Mouse (Mus musculus): ENCODE results near the gene Rab3gap1. TPM values are rescaled to one million over a fixed set of nuclear protein-coding genes. Genes with fewer than 3 reads are reported as not detected.

The Rab3gap1 gene
- total and polyA plus RNA-seq, 2 experiments from 2014 or later: 17.4 to 28.0 TPM

- Histone ChIP-seq H3K27ac (no peak overlapping the region), H3K27me3 (ENCODE audit: insufficient read depth, low read length) (no peaks in the 10 kb centered on the region), H3K36me3 (ENCODE audit: insufficient read depth, low read length) (no peaks in the 10 kb centered on the region), H3K4me1 (ENCODE audit: insufficient read depth, low read length) (no peaks in the 10 kb centered on the region), H3K9ac (replicated peaks; ENCODE audit: low read length) (no peak overlapping the region), H3K9me3 (ENCODE audit: low read length) (no peaks in the 10 kb centered on the region), H3K4me2 (ENCODE audit: low read depth, low read length) (no peak overlapping the region), H3K4me3 (ENCODE audit: low read length) (no peak overlapping the region)
- ATAC-seq (peak; percentile 24; the same call in 1 of the 2 replicates), DNase-seq (ENCODE audit: low spot score) (no peak)
- TF ChIP-seq CTCF (IDR thresholded peaks at IDR 0.05; ENCODE audit: low read depth): no peak
- 81% methylated on average over 1 of the region's 1 CpGs for WGBS
Observed at GRCm38 (mm10) chr1:127956524-127956923, 88.0 kb downstream of the Rab3gap1 start.

GRCm38 (mm10) chr1:127958801-127959200, 90.2 kb downstream of the Rab3gap1 start:
- WGBS: 26% methylated on average over 5 of the region's 5 CpGs
- DNase-seq (ENCODE audit: low spot score): no peak

GRCm38 (mm10) chr1:127959312-127959718, 90.7 kb downstream of the Rab3gap1 start:
- Histone ChIP-seq H3K9ac (replicated peaks; ENCODE audit: low read length) (no peak overlapping the region), H3K36me3 (ENCODE audit: insufficient read depth, low read length) (no peaks in the 10 kb centered on the region), H3K27ac (peak overlapping the region; percentile 69), H3K27me3 (ENCODE audit: insufficient read depth, low read length) (no peaks in the 10 kb centered on the region), H3K9me3 (ENCODE audit: low read length) (no peaks in the 10 kb centered on the region), H3K4me3 (ENCODE audit: low read length) (no peak overlapping the region), H3K4me1 (ENCODE audit: insufficient read depth, low read length) (no peaks in the 10 kb centered on the region), H3K4me2 (ENCODE audit: low read depth, low read length) (peak overlapping the region; percentile 13; the same call in 1 of the 2 replicates)
- no peak for TF ChIP-seq CTCF (IDR thresholded peaks at IDR 0.05; ENCODE audit: low read depth)
- DNase-seq (ENCODE audit: low spot score): no peak
- ATAC-seq: peak; percentile 21; the same call in 1 of the 2 replicates
- 17% methylated on average over 7 of the region's 7 CpGs for WGBS

More at GRCm38 (mm10) chr1:127958801-127959200, 90.2 kb downstream of the Rab3gap1 start:
- Histone ChIP-seq H3K4me3 (ENCODE audit: low read length) (no peak overlapping the region), H3K4me2 (ENCODE audit: low read depth, low read length) (no peak overlapping the region), H3K9me3 (ENCODE audit: low read length) (no peaks in the 10 kb centered on the region), H3K9ac (replicated peaks; ENCODE audit: low read length) (no peak overlapping the region), H3K27ac (peak overlapping the region; percentile 69), H3K4me1 (ENCODE audit: insufficient read depth, low read length) (no peaks in the 10 kb centered on the region), H3K36me3 (ENCODE audit: insufficient read depth, low read length) (no peaks in the 10 kb centered on the region), H3K27me3 (ENCODE audit: insufficient read depth, low read length) (no peaks in the 10 kb centered on the region)
- TF ChIP-seq CTCF (IDR thresholded peaks at IDR 0.05; ENCODE audit: low read depth): no peak
- peak; percentile 71 for ATAC-seq

- no peak for DNase-seq (ENCODE audit: low spot score)
- Histone ChIP-seq H3K4me1 (ENCODE audit: insufficient read depth, low read length) (no peaks in the 10 kb centered on the region), H3K27me3 (ENCODE audit: insufficient read depth, low read length) (no peaks in the 10 kb centered on the region), H3K27ac (no peak overlapping the region), H3K9me3 (ENCODE audit: low read length) (no peaks in the 10 kb centered on the region), H3K4me3 (ENCODE audit: low read length) (no peak overlapping the region), H3K4me2 (ENCODE audit: low read depth, low read length) (no peak overlapping the region), H3K36me3 (ENCODE audit: insufficient read depth, low read length) (no peaks in the 10 kb centered on the region), H3K9ac (replicated peaks; ENCODE audit: low read length) (no peak overlapping the region)
- no peak for ATAC-seq
- 96% methylated on average over 1 of the region's 1 CpGs for WGBS
- no peak for TF ChIP-seq CTCF (IDR thresholded peaks at IDR 0.05; ENCODE audit: low read depth)
Observed at GRCm38 (mm10) chr1:127961140-127961539, 92.6 kb downstream of the Rab3gap1 start.

- no peaks in the 10 kb centered on the region for H3K4me1 ChIP-seq (ENCODE audit: insufficient read depth, low read length)
- TF ChIP-seq CTCF (IDR thresholded peaks at IDR 0.05; ENCODE audit: low read depth): no peak
- no peak overlapping the region for H3K4me2 ChIP-seq (ENCODE audit: low read depth, low read length)
- no peak overlapping the region for H3K27ac ChIP-seq
- no peaks in the 10 kb centered on the region for H3K27me3 ChIP-seq (ENCODE audit: insufficient read depth, low read length)
- no peaks in the 10 kb centered on the region for H3K36me3 ChIP-seq (ENCODE audit: insufficient read depth, low read length)
- H3K9me3 ChIP-seq (ENCODE audit: low read length): no peaks in the 10 kb centered on the region
- H3K9ac ChIP-seq (replicated peaks; ENCODE audit: low read length): no peak overlapping the region
- WGBS: 94% methylated on average over 3 of the region's 3 CpGs
- no peak overlapping the region for H3K4me3 ChIP-seq (ENCODE audit: low read length)
- no peak for ATAC-seq
- DNase-seq (ENCODE audit: low spot score): no peak
Observed at GRCm38 (mm10) chr1:127963326-127963725, 94.8 kb downstream of the Rab3gap1 start.

- no peak overlapping the region for H3K4me3 ChIP-seq (ENCODE audit: low read length)
- H3K9me3 ChIP-seq (ENCODE audit: low read length): no peaks in the 10 kb centered on the region
- H3K27ac ChIP-seq: no peak overlapping the region
- H3K4me2 ChIP-seq (ENCODE audit: low read depth, low read length): no peak overlapping the region
- ATAC-seq (no peak), DNase-seq (ENCODE audit: low spot score) (no peak)
- no peaks in the 10 kb centered on the region for H3K4me1 ChIP-seq (ENCODE audit: insufficient read depth, low read length)
- no peak for TF ChIP-seq CTCF (IDR thresholded peaks at IDR 0.05; ENCODE audit: low read depth)
- no peaks in the 10 kb centered on the region for H3K27me3 ChIP-seq (ENCODE audit: insufficient read depth, low read length)
- H3K36me3 ChIP-seq (ENCODE audit: insufficient read depth, low read length): no peaks in the 10 kb centered on the region
- WGBS: 87% methylated on average over 4 of the region's 4 CpGs
- H3K9ac ChIP-seq (replicated peaks; ENCODE audit: low read length): no peak overlapping the region
Observed at GRCm38 (mm10) chr1:127970870-127971269, 102.3 kb downstream of the Rab3gap1 start.

- Histone ChIP-seq H3K4me1 (ENCODE audit: insufficient read depth, low read length) (no peaks in the 10 kb centered on the region), H3K4me2 (ENCODE audit: low read depth, low read length) (no peak overlapping the region), H3K9ac (replicated peaks; ENCODE audit: low read length) (no peak overlapping the region), H3K4me3 (ENCODE audit: low read length) (no peak overlapping the region), H3K36me3 (ENCODE audit: insufficient read depth, low read length) (no peaks in the 10 kb centered on the region), H3K27ac (no peak overlapping the region), H3K27me3 (ENCODE audit: insufficient read depth, low read length) (no peaks in the 10 kb centered on the region), H3K9me3 (ENCODE audit: low read length) (no peaks in the 10 kb centered on the region)
- no peak for TF ChIP-seq CTCF (IDR thresholded peaks at IDR 0.05; ENCODE audit: low read depth)
- 90% methylated on average over 4 of the region's 4 CpGs for WGBS
- DNase-seq (ENCODE audit: low spot score) (no peak), ATAC-seq (no peak)
Observed at GRCm38 (mm10) chr1:127974082-127974481, 105.5 kb downstream of the Rab3gap1 start.

Data from hindbrain, postnatal 0 days (tissue).